In the genomic region with DNA sequence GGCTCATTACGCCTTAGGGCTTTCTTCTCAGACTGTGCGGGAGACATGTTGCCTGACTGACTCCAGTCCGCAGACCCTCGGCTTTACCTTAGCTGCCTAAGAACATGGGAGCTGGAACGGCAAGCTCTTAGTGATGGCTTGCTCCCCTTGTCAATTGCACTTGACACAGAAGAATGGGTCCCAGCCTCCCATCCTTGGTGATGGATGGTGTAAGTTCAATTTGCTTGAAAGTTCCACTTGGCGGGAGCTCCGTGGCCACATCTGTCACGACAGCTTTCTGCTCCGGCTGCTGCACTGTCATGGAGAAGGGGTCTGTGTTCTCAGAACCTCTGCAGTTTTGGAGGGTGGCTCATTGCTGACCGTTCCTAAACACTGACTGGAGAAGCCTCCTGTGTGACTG, we compare ENCODE assay signal across 22 mouse cellular contexts. TPM values are rescaled to one million over a fixed set of nuclear protein-coding genes. Genes with fewer than 3 reads are reported as not detected.
"Had no signal": no experiment of that assay in that cellular context is flagged by ENCODE, and none has a peak within 500 bp of the region (broad histone marks: within the 10 kb centered on the region; RNA-seq: fewer than 3 reads in every experiment).

No protein-coding gene starts in this region.

- DNase-seq: gastrocnemius, adult 2 months; gastrocnemius, postnatal 10 days; gastrocnemius, postnatal 25 days; heart, adult 2 months; heart, postnatal 10 days; heart, postnatal 4 days; kidney, adult 18-20 months; kidney, adult 8-10 months; kidney, postnatal 10 days; kidney, postnatal 25 days; kidney, postnatal 4 days; liver; liver, embryonic 13.5 days had no signal

RNA-seq across cellular contexts. Expression of a gene that starts 56.4 kb away (rescaled TPM):
- total RNA-seq: gastrocnemius, adult 2 months; gastrocnemius, postnatal 10 days; gastrocnemius, postnatal 25 days; gastrocnemius, postnatal 4 days; granulocyte monocyte progenitor cell, adult 5-6 weeks; heart, adult 2 months; heart, postnatal 10 days; heart, postnatal 25 days; heart, postnatal 4 days; layer of hippocampus, adult 2 months; layer of hippocampus, postnatal 10 days; layer of hippocampus, postnatal 25 days; left cerebral cortex, adult 2 months; left cerebral cortex, postnatal 10 days; left cerebral cortex, postnatal 25 days had no signal
